Mouse (Mus musculus) lung, postnatal 0 days (tissue): ENCODE measurements around the gene Cops2. TPM values are rescaled to one million over a fixed set of nuclear protein-coding genes. Genes with fewer than 3 reads are reported as not detected.

Source experiments
- ATAC-seq: fragments of 200-750 bp; cut with Nextera tagmentation; 2 replicates; pipeline ENCODE4 v1.8.0; 2017; ENCODE audit warnings: moderate library complexity
- DNase-seq: peaks from one replicate; pipeline ENCODE4 v3.0.0-alpha.2; 2016; ENCODE audit warnings: low spot score
- H3K27ac ChIP-seq: fragments of 300-500 bp; sonication (generic); 2 replicates; pipeline ENCODE4 v1.5.1; 2014; ENCODE audit warnings: antibody characterized with exemption, mild to moderate bottlenecking, low read length, mixed read lengths
- H3K27me3 ChIP-seq: fragments of 300-500 bp; sonication (generic); replicated peaks from 2 replicates; pipeline ENCODE4 v1.6.1; 2014; ENCODE audit warnings: low read length, mixed read lengths; ENCODE audit not compliant: insufficient read depth
- H3K36me3 ChIP-seq: fragments of 300-500 bp; sonication (generic); 2 replicates; pipeline ENCODE4 v1.6.1; 2014; ENCODE audit warnings: low read length, mixed read lengths; ENCODE audit not compliant: insufficient read depth
- H3K4me1 ChIP-seq: fragments of 300-500 bp; sonication (generic); 2 replicates; pipeline ENCODE4 v1.6.1; 2014; ENCODE audit warnings: antibody characterized with exemption, low read depth, low read length, mixed read lengths; ENCODE audit not compliant: insufficient read depth
- H3K4me2 ChIP-seq: fragments of 300-500 bp; sonication (generic); replicated peaks from 2 replicates; pipeline ENCODE4 v1.6.1; 2014; ENCODE audit warnings: low read depth, mild to moderate bottlenecking, low read length, moderate library complexity, mixed read lengths
- H3K4me3 ChIP-seq: fragments of 300-500 bp; sonication (generic); 2 replicates; pipeline ENCODE4 v1.5.1; 2014; ENCODE audit warnings: low read depth, low read length
- H3K9ac ChIP-seq: fragments of 300-500 bp; sonication (generic); replicated peaks from 2 replicates; pipeline ENCODE4 v1.6.1; 2014; ENCODE audit warnings: low read depth, mild to moderate bottlenecking
- H3K9me3 ChIP-seq: fragments of 300-500 bp; sonication (generic); 2 replicates; pipeline ENCODE4 v1.6.1; 2016; ENCODE audit warnings: low read length, mixed read lengths
- CTCF ChIP-seq: IDR thresholded peaks from 2 replicates; pipeline ENCODE4 v1.5.1; 2016; ENCODE audit warnings: antibody characterized with exemption, mild to moderate bottlenecking
- EP300 ChIP-seq: IDR thresholded peaks from 2 replicates; pipeline ENCODE4 v1.6.1; 2016; ENCODE audit warnings: antibody characterized with exemption, mild to moderate bottlenecking, control low read depth
- WGBS: fragments of 180-500 bp; shearing (Covaris S2); extraction: QIAGEN DNeasy Blood & Tissue Kit; methylation state at CpG from one replicate; pipeline ENCODE4 v1.1.7; 2014; 5-methylcytosine and 5-hydroxymethylcytosine counted together
- polyA plus RNA-seq: library from polyadenylated mRNA; unstranded; fragments of >200 nt; fragmentation: Nextera tagmentation; extraction: Ambion mirVana; gene quantifications from 2 replicates; pipeline ENCODE4 v1.2.1, GENCODE M21; 2015

Gene Cops2
- polyA plus RNA-seq, 1 experiment from 2014 or later = 36.0 TPM

DNA sequence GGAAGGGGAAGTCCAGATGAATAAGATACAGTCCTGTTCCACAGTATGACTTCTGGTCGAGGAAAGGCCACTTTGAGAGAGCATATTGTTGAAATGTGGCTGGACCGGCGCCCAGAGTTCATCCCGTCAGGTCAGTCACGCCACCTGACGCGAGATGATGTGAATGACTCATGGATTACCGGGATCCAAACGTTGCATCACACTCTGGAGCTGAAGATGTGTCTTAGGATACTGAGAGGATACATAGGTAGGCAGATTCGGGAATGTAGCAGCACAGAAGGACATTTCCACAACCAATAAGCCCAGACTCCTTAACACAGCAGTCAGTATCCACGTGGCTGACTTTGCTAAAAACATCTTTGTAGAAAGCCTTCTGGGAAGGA lies 66.1 kb downstream of the Cops2 start:
- H3K9ac ChIP-seq = no peak overlapping the region
- H3K4me3 ChIP-seq = no peak overlapping the region
- DNase-seq (peak; percentile 72), ATAC-seq (peak; percentile 57)
- TF ChIP-seq CTCF (no peak), EP300 (no peak)
- H3K4me1 ChIP-seq = peaks cover 4% of the 10 kb centered on the region; the same call in 1 of the 2 replicates
- no peaks in the 10 kb centered on the region for H3K9me3 ChIP-seq
- H3K4me2 ChIP-seq = no peak overlapping the region
- no peaks in the 10 kb centered on the region for H3K36me3 ChIP-seq
- 55% methylated on average over 11 of the region's 11 CpGs for WGBS
- peak overlapping the region; percentile 84 for H3K27ac ChIP-seq
- H3K27me3 ChIP-seq = no peaks in the 10 kb centered on the region

DNA sequence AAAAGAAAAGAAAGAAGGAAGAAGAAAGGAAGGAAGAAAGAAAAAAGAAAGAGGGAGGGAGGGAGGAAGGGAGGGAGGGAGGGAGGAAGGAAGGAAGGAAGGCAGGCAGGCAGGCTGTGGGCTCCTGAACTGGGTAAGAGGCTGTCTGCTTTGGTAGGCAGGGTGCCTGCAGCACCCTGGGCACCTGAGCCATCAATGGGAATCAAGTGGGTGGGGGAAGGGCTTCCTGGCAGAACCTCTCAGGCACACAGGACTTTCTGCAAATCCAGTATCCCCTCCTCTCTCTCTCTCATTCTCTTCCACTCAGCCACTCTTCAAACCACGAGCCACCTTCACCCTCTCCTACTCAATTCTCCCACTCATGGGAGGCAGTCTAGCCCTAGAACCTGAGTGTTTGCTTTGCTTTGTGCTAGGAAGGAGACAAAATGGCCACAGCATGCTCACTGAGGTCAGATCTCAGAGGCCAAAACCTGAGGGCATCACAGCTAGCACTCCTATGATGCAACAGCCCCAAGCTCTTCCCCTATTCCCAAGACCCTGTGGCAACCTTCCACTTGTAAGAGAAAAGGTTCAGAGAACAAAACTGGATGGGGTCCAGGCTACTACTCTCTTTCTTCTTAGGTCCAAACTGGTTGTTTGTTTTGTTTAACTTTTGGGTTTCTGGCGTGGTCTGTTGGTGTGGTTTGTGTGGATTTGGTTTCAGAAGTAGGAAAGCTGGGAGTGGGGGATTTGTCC lies 66.6 kb downstream of the Cops2 start:
- H3K4me2 ChIP-seq = no peak overlapping the region
- WGBS = 31% methylated on average over 2 of the region's 2 CpGs
- no peaks in the 10 kb centered on the region for H3K36me3 ChIP-seq
- ATAC-seq = peak; percentile 93
- peak; percentile 94 for DNase-seq
- TF ChIP-seq CTCF (no peak), EP300 (peak; percentile 87)
- H3K27ac ChIP-seq = peak overlapping the region; percentile 84
- H3K9ac ChIP-seq = no peak overlapping the region
- H3K9me3 ChIP-seq = no peaks in the 10 kb centered on the region
- H3K4me1 ChIP-seq = peaks cover 4% of the 10 kb centered on the region; the same call in 1 of the 2 replicates
- no peaks in the 10 kb centered on the region for H3K27me3 ChIP-seq
- no peak overlapping the region for H3K4me3 ChIP-seq

DNA sequence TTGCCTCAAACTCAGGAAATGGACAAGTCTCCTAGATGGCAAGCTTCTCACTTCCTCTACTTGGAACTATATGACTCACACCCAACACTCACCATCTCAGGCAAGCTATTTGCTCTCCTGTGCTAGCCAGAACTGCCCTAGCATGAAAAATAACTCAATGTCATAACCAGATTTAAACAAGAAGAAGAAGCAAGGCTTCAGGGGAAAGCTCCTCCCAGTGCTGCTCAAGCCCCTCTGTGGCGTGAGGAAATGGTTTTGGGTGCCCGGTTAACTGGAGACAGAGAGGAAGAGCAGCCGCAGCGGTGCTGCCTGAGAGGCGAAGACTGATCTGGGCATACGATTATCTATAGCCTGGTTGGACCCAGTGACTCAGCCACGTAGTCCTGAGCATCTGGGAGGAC lies 67.5 kb downstream of the Cops2 start:
- DNase-seq (peak; percentile 76), ATAC-seq (peak; percentile 37)
- Histone ChIP-seq H3K4me3 (no peak overlapping the region), H3K9me3 (no peaks in the 10 kb centered on the region), H3K27ac (peak overlapping the region; percentile 84), H3K4me2 (no peak overlapping the region; the same call in 1 of the 2 replicates), H3K9ac (no peak overlapping the region), H3K27me3 (no peaks in the 10 kb centered on the region), H3K4me1 (peaks cover 4% of the 10 kb centered on the region; the same call in 1 of the 2 replicates), H3K36me3 (no peaks in the 10 kb centered on the region)
- peak; percentile 24; the same call in 1 of the 2 replicates for TF ChIP-seq EP300
- TF ChIP-seq CTCF = no peak
- 48% methylated on average over 7 of the region's 7 CpGs for WGBS

GRCm38 (mm10) chr2:125790242-125790641 lies 68.7 kb downstream of the Cops2 start:
- no peak for TF ChIP-seq EP300
- no peak for TF ChIP-seq CTCF
- no peaks in the 10 kb centered on the region for H3K36me3 ChIP-seq
- no peak overlapping the region for H3K4me3 ChIP-seq
- peaks cover 4% of the 10 kb centered on the region; the same call in 1 of the 2 replicates for H3K4me1 ChIP-seq
- H3K27me3 ChIP-seq = no peaks in the 10 kb centered on the region
- no peak overlapping the region for H3K4me2 ChIP-seq
- WGBS = 87% methylated on average over 4 of the region's 4 CpGs
- H3K27ac ChIP-seq = no peak overlapping the region
- ATAC-seq (no peak), DNase-seq (no peak)
- H3K9me3 ChIP-seq = no peaks in the 10 kb centered on the region
- no peak overlapping the region for H3K9ac ChIP-seq

- Histone ChIP-seq H3K27ac (no peak overlapping the region), H3K4me3 (no peak overlapping the region), H3K9me3 (no peaks in the 10 kb centered on the region), H3K9ac (no peak overlapping the region), H3K27me3 (no peaks in the 10 kb centered on the region), H3K4me2 (no peak overlapping the region), H3K4me1 (peaks cover 4% of the 10 kb centered on the region; the same call in 1 of the 2 replicates), H3K36me3 (no peaks in the 10 kb centered on the region)
- WGBS = 73% methylated on average over 5 of the region's 5 CpGs
- no peak for DNase-seq
- TF ChIP-seq CTCF = no peak
- no peak for TF ChIP-seq EP300
- no peak for ATAC-seq
These were observed 69.7 kb downstream of the Cops2 start for GRCm38 (mm10) chr2:125789265-125789664.

- no peaks in the 10 kb centered on the region for H3K36me3 ChIP-seq
- ATAC-seq = no peak
- no peak overlapping the region for H3K4me2 ChIP-seq
- no peak overlapping the region for H3K4me3 ChIP-seq
- no peak overlapping the region for H3K9ac ChIP-seq
- H3K4me1 ChIP-seq = peaks cover 4% of the 10 kb centered on the region; the same call in 1 of the 2 replicates
- H3K9me3 ChIP-seq = no peaks in the 10 kb centered on the region
- TF ChIP-seq EP300 (no peak), CTCF (no peak)
- DNase-seq = no peak
- H3K27me3 ChIP-seq = no peaks in the 10 kb centered on the region
- WGBS = 44% methylated on average over 3 of the region's 3 CpGs
- no peak overlapping the region for H3K27ac ChIP-seq
These were observed 70.2 kb downstream of the Cops2 start for GRCm38 (mm10) chr2:125788785-125789184.
